Mouse (Mus musculus) WW6 (cell line): Measurements from ENCODE around the gene Gm17631.
"Not testable (repeated sequence)": the region's sequence is repeated elsewhere in the genome, so short reads cannot be mapped to it uniquely, and the experiment has no call there.

Experiments used
- DNase-seq: peaks from one replicate; pipeline ENCODE4 v3.0.0-alpha.2; 2013; ENCODE audit warnings: low read depth, low spot score

Gm17631 gene

GRCm38 (mm10) chr6:129862349-129862748, at the start of gene Gm17631:
TSS of gene Gm17631 (plus strand) at chr6:129862649.
- DNase-seq: not testable (repeated sequence)

GRCm38 (mm10) chr6:129817731-129818130, 44.7 kb upstream of the Gm17631 start:
- DNase-seq: no peak

GRCm38 (mm10) chr6:129824004-129824403, 38.4 kb upstream of the Gm17631 start:
- DNase-seq: no peak

GRCm38 (mm10) chr6:129825559-129825958, 36.9 kb upstream of the Gm17631 start:
- no peak for DNase-seq

GRCm38 (mm10) chr6:129876549-129876948, 14.1 kb downstream of the Gm17631 start, which contains the start of gene Klra17:
TSS of gene Klra17 (minus strand) at chr6:129876672.
- DNase-seq: no peak

GRCm38 (mm10) chr6:129882525-129882924, 20.1 kb downstream of the Gm17631 start:
- no peak for DNase-seq
